ENCODE assay signal across 9 mouse cellular contexts in the genomic region with DNA sequence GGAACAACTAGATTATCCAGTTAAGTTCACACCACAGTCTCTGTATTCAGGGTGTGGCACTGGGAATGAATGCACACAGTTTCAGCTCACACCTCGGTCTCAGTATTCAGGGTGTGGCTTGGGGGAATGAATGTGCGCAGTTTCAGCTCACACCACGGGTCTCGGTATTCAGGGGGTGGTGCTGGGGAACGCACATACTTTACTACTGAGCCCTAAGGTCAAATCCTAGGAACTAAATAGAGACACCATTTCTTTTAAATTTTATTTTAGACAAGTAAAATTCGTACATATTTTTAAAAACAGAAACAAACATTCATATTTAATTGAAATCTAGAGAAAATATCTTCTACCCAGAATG. TPM values are rescaled to one million over a fixed set of nuclear protein-coding genes. Genes with fewer than 3 reads are reported as not detected.
DNase-seq lines count a peak whose midpoint lies in the region; ATAC-seq and TF ChIP-seq lines count a peak whose summit lies in the region.
"Had no signal": no experiment of that assay in that cellular context is flagged by ENCODE, and none has a peak within 500 bp of the region (broad histone marks: within the 10 kb centered on the region; RNA-seq: fewer than 3 reads in every experiment).

No protein-coding gene starts in this region.

- TF ChIP-seq POLR2A in cortical plate, adult 2 months (IDR thresholded peaks at IDR 0.05; ENCODE audit: extremely low read depth, insufficient read depth, low read length) = no peak

- H3K4me3 ChIP-seq in left cerebral cortex, adult 2 months = peak overlapping the region; percentile 62
- peak overlapping the region; percentile 67 for H3K4me3 ChIP-seq in cortical plate, adult 2 months (ENCODE audit: insufficient read depth, low read length)
- H3K4me3 ChIP-seq in intestine, embryonic 15.5 days (replicated peaks) = no peak overlapping the region
- H3K4me3 ChIP-seq in neural tube, embryonic 13.5 days = no peak overlapping the region

- peaks cover 34% of the 10 kb centered on the region for H3K4me1 ChIP-seq in cortical plate, adult 2 months (ENCODE audit: control insufficient read depth, insufficient read depth, low read length)
- peaks cover 40% of the 10 kb centered on the region for H3K4me1 ChIP-seq in intestine, embryonic 15.5 days (replicated peaks)
- H3K4me1 ChIP-seq in neural tube, embryonic 13.5 days (replicated peaks) = peaks cover 96% of the 10 kb centered on the region

- H3K27ac ChIP-seq in left cerebral cortex, adult 2 months = peak overlapping the region; percentile 54
- H3K27ac ChIP-seq in cortical plate, adult 2 months (ENCODE audit: insufficient read depth, low read length) = peak overlapping the region; percentile 4; the same call in 1 of the 2 replicates
- peak overlapping the region; percentile 59 for H3K27ac ChIP-seq in intestine, embryonic 15.5 days
- peak overlapping the region; percentile 61 for H3K27ac ChIP-seq in neural tube, embryonic 13.5 days (replicated peaks)

- peak; percentile 22; the same call in 1 of the 2 replicates for ATAC-seq in intestine, embryonic 15.5 days
- ATAC-seq in neural tube, embryonic 13.5 days (ENCODE audit: low read depth) = no peak

- no peak overlapping the region for H3K9ac ChIP-seq in intestine, embryonic 15.5 days
- H3K9ac ChIP-seq in neural tube, embryonic 13.5 days = no peak overlapping the region

- intact Hi-C loops in left cerebral cortex, adult 2 months (cut with DNase I) = no loop called here

- H3K27me3 ChIP-seq in intestine, embryonic 15.5 days (replicated peaks) = no peaks in the 10 kb centered on the region
- no peaks in the 10 kb centered on the region for H3K27me3 ChIP-seq in neural tube, embryonic 13.5 days

- H3K4me2 ChIP-seq in intestine, embryonic 15.5 days (replicated peaks) = no peak overlapping the region
- H3K4me2 ChIP-seq in neural tube, embryonic 13.5 days = peak overlapping the region; percentile 9

- H3K36me3 ChIP-seq in intestine, embryonic 15.5 days = no peaks in the 10 kb centered on the region; the same call in 1 of the 2 replicates
- H3K36me3 ChIP-seq in neural tube, embryonic 13.5 days = peaks cover 9% of the 10 kb centered on the region; the same call in 1 of the 2 replicates

- no peak for TF ChIP-seq CTCF in left cerebral cortex, adult 2 months (IDR thresholded peaks at IDR 0.05)
- no peak for TF ChIP-seq CTCF in cortical plate, adult 2 months (IDR thresholded peaks at IDR 0.05; ENCODE audit: extremely low read depth, insufficient read depth, low read length)

- WGBS in intestine, embryonic 15.5 days = 53% methylated on average over 6 of the region's 6 CpGs
- WGBS in neural tube, embryonic 13.5 days = 39% methylated on average over 6 of the region's 6 CpGs

- no peaks in the 10 kb centered on the region for H3K9me3 ChIP-seq in intestine, embryonic 15.5 days
- no peaks in the 10 kb centered on the region for H3K9me3 ChIP-seq in neural tube, embryonic 13.5 days

- no peak for DNase-seq in left cerebral cortex, adult 2 months (ENCODE audit: extremely low spot score in 1 of 2, low spot score in 2 of 2)
- no peak for DNase-seq in left cerebral cortex, adult 11 months (ENCODE audit: low spot score)
- DNase-seq in thymus, adult 18-20 months = no peak
- DNase-seq in left cerebral cortex, adult 9 months (ENCODE audit: low spot score in 2 of 2) = no peak
- no peak for DNase-seq in thymus, postnatal 10 days (ENCODE audit: low spot score in 2 of 2)
- DNase-seq: adrenal gland, postnatal 25 days had no signal

RNA-seq across cellular contexts. Expression of gene Kmt2e, which starts 18.0 kb away (rescaled TPM):
- total RNA-seq in left cerebral cortex, adult 2 months (2021) = 100 to 1,000 TPM; 101 to 102 TPM
- 44.0 and 44.7 TPM in 2 replicates for polyA plus RNA-seq in cortical plate, adult 2 months (2012; rRNA removed)
- 77.2 and 86.4 TPM in 2 replicates for polyA plus RNA-seq in intestine, embryonic 15.5 days (2015; fragmentation: Nextera tagmentation; extraction: Ambion mirVana)
- polyA plus RNA-seq in neural tube, embryonic 13.5 days (2015; fragmentation: Nextera tagmentation; extraction: Ambion mirVana) = 151 and 160 TPM in 2 replicates

Comparison
In these comparisons a context has a peak if more than half of its experiments do, and no peak if none do; other contexts are left out.
1. H3K27ac ChIP-seq: peak in every context shown above with its lines; median percentile 61 in neural tube, embryonic 13.5 days; 59 in intestine, embryonic 15.5 days; 54 in left cerebral cortex, adult 2 months; 4 in cortical plate, adult 2 months.
2. H3K4me3 ChIP-seq: peak in left cerebral cortex, adult 2 months (single experiment) and cortical plate, adult 2 months (single experiment); none in intestine, embryonic 15.5 days (single experiment) and neural tube, embryonic 13.5 days (single experiment).